Mouse (Mus musculus): ENCODE results near the gene Ptpn1.

Gene Ptpn1

GRCm38 (mm10) chr2:167931985-167932726, at the start of gene Ptpn1:
Gene Ptpn1, plus strand, starts transcription at chr2:167932057.
- DNase-seq (ENCODE audit: low spot score in 2 of 2): peak; percentile 96 to 98

- no peak for DNase-seq (ENCODE audit: low spot score in 2 of 2)
Measured at GRCm38 (mm10) chr2:167886485-167886884, 45.4 kb upstream of the Ptpn1 start.

DNA sequence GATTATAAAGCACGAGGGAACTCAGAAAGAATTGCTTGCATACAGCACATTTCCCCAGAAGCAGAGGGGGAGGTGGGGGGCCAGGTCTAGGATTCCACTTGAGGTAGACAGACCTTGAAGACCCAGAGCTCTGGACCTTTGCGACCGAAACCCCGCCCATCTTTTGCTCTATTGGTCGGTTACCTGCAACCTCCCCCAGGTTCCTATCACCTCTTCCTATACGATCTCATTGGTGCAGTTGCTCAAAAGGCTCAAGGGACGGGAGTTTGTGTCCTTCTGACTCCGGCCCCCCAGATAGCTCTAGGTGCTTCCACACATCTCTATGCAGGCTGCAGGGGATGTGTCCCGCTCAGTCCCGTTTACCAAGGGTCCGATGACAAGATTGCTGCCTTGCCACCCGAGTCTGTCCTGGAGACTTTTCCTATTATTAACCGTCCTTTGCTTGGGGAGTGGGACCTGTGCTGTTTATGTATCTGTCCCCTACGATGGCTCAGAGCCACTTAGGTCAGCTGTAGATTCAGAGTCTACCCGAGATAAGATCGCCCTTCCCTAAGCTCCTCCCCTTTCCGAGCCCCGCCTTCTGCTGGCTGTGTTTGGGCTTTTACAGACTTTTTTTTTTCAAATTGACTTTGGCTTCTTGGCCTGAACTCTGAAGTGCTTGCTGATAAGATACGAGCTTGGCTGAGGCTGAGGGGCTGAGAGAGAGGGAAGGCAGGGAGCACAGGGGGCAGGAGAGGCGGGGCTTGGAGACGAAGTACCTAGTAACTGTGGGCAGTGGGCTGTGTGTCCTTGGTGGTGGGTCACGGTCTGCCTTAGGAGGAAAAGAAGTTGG, 44.1 kb upstream of the Ptpn1 start:
- peak; percentile 75 to 78 for DNase-seq (ENCODE audit: low spot score in 2 of 2)

DNA sequence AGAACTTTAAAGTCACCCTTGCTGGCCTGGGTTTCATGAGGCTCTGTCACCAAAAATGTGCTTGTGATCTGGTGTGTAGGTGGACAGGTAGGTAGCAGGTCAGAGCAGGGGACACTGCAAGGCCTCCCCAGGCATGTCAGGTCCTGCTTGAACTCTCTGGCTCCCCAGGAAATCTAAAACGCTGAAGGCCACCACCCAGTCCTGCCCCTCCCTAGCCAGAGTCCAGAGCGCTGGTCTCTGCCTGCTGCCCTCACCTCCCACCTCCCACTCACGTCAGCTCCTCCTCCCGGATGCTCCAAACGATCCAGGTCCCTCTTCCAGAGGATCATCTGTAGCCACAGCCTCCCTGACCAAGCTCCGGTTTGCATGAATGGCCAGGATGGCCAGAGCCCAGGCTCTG, 43.0 kb upstream of the Ptpn1 start:
- peak; percentile 41 to 62 for DNase-seq (ENCODE audit: low spot score in 2 of 2)

DNA sequence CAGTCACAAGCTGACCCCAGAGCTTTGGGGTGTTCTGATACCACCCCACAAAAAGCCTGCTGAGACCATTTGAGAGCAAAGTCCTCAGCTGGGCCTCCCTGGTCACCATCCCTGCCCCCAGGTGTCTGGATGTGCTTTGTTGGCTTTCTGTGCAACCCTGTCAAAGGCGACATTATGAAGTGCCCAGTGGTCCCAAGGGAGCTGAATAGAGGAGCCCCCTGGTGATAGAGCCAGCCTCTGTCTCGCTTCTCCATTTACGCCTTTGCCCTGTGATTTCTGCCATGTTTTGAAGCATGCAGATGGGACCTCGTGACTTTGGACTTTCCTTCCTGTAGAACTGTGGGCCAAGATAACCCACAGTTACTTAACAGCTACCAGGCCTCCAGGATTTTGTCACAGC, 42.0 kb upstream of the Ptpn1 start:
- DNase-seq (ENCODE audit: low spot score in 2 of 2): no peak

DNA sequence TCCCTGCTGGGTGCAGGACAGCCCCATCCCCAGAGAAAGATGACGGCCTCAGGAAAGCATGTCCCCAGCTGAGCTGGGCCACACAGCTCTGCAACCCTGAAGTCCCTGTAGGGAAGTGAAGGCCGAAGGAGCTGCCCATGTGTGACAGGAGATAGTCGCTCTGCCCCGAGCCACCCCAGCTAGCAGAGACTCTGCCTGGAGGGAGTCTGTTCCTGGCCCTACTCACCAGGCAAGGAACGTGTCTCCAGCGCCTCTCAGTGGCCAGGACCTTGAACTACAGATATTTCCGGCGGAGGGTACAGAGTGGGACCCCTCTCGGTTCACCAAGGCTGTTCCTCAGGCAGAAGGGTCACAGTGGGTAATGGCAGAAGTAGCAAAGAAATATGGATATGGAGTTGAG, 39.9 kb upstream of the Ptpn1 start:
- DNase-seq (ENCODE audit: low spot score in 2 of 2): peak; percentile 60 to 71

- DNase-seq (ENCODE audit: low spot score in 2 of 2): no peak
Measured at GRCm38 (mm10) chr2:167893680-167894079, 38.2 kb upstream of the Ptpn1 start.

- peak; percentile 75 to 86 for DNase-seq (ENCODE audit: low spot score in 2 of 2)
Measured at GRCm38 (mm10) chr2:167894948-167895372, 36.9 kb upstream of the Ptpn1 start.

DNA sequence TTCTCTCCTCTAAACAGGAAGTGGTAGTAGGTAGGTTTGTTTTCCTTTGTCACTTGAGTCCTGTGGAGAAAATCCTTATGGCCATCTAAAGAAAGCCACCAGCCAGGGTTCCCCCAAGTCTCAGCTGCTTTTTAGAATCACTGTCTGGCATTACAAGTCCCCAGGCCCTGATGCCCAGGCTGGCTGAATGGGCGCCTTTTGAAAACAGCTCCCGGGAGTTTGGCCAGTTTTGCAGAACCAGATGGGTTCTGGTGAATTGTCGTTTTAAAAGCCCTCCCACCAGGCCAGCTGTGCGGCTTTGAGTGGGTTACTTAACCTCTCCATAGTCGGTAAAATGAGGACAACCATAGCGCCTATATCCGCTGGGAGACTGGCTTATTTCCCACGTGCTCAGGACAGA, 34.0 kb upstream of the Ptpn1 start:
- DNase-seq (ENCODE audit: low spot score in 2 of 2): no peak

DNA sequence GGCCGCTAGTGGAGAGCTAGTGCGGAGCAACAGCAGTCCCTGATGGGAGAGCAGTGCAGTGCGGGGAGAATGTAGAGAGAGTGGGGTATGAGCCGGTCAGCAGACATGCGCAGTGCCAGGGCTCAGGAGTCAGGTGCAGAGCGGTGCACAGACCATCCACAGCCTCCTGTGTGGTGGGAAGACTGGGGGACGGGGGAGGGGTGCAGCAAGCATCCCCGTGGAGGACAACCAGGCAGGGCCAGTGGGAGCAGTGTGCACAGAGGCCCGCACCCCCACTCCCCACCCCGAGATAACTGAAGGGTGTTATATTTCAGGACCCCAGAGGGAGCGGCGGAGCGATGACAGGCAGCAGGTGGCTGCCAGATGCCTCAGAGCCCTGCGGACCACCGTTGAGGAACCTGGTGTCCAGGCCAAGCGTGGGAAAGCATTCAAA, 31.9 kb upstream of the Ptpn1 start:
- DNase-seq (ENCODE audit: low spot score in 2 of 2): no peak

- no peak for DNase-seq (ENCODE audit: low spot score in 2 of 2)
Measured at GRCm38 (mm10) chr2:167902116-167902703, 29.6 kb upstream of the Ptpn1 start.

- DNase-seq (ENCODE audit: low spot score in 2 of 2): peak in 1 of 2 experiments; percentile 44
Measured at GRCm38 (mm10) chr2:167903242-167903952, 28.5 kb upstream of the Ptpn1 start.

DNA sequence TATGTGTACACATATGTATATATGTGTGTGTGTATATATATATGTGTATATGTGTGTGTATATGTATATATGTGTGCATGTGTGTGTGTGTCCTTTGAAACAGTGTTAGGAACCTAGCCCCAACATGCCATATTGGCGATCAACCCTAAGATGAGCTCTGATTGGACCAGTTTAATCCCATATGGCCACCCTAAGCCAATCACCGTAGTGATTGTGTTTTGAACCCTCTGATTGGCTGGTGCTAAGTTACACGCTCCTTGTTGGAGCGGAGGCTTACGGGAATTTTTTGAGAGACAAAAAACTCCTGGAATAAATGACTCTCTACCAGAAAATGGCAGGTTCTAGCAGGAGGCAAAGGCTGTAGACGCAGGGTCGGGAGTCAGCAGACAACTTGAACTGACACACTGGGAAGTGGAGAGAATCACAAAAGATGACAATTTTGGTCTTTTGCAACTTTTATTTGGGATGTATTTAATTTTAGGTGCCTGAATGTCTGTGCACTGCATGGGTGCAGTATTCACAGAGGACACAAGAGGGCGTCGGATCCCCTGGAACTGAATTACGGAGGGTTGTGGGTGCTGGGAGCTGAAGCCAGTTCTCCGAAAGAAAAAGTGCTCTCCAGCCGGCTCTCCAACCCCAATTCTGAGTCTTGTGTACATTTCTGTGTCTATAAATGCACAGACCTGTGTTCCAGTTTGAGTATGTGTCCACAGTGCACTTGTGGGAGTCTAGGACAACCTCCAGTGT, 27.1 kb upstream of the Ptpn1 start:
- no peak for DNase-seq (ENCODE audit: low spot score in 2 of 2)

- no peak for DNase-seq (ENCODE audit: low spot score in 2 of 2)
Measured at GRCm38 (mm10) chr2:167905561-167905960, 26.3 kb upstream of the Ptpn1 start.

DNA sequence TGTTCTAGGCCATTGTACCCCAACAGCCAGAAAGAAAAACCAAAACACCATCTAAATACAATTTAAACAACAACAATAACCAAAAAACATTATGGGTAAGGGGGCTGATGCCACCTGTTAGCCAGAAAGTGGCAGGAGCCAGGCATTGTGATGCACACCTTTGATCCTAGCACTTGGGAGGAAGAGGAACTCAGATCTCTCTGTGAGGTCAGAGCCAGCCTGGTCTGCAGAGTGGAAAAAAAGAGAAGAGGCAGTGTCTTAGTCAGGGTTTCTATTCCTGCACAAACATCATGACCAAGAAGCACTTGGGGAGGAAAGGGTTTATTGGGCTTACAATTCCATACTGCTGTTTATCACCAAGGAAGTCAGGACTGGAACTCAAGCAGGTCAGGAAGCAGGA, 25.1 kb upstream of the Ptpn1 start:
- no peak for DNase-seq (ENCODE audit: low spot score in 2 of 2)

DNA sequence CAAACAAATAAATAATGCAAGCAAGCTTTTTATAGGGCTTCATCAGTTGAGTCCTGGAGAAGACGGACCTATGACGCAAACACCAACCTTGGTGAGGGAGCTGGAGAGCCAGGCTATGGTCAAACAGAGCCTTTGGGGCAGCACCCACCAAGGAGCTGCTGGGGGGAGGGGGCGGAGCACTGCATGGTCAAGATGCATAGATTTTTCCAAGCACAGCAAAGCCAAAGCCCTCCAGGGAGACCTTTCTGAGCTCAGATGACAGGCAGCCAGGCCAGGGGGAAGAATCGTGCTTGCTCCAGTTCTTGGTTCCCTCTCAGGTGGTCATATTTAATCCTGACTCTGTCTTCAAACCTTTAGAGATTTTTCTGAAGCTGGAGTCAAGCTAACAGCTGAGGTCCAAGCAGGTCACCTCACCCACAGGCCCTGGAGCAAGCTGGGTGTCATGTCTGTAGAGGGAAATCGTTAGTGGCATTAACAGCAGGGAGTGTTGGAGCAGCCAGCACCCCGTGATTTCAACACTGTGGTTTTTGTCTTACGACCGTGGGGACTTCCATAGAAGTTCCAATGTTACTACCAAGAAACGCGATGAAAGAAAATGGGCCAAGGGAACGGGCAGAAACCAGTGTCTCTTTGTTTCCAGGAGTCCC, 22.2 kb upstream of the Ptpn1 start:
- no peak for DNase-seq (ENCODE audit: low spot score in 2 of 2)

GRCm38 (mm10) chr2:167910178-167910540, 21.7 kb upstream of the Ptpn1 start:
- DNase-seq (ENCODE audit: low spot score in 2 of 2): no peak

GRCm38 (mm10) chr2:167911511-167911910, 20.3 kb upstream of the Ptpn1 start:
- no peak for DNase-seq (ENCODE audit: low spot score in 2 of 2)

DNA sequence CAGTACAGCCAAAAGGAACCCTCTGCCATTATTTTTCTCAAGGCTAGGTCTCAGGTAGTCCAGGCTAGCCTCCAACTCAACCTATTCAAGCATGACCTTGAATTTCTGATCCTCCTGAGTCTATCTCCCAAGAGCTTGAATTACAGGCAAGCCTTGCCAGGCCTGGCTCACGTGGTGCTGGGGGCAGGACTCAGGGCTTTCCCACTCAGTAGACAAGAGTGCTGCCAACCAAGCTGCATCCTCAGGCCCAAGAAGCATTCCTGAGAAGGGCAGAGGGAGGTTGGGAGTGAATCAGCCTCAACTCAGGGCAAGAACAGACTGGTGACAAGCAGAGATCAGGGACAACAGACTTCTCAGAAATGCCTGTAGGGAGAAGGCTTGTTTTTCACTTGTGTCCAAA, 12.8 kb upstream of the Ptpn1 start:
- peak in 1 of 2 experiments; percentile 59 for DNase-seq (ENCODE audit: low spot score in 2 of 2)

DNA sequence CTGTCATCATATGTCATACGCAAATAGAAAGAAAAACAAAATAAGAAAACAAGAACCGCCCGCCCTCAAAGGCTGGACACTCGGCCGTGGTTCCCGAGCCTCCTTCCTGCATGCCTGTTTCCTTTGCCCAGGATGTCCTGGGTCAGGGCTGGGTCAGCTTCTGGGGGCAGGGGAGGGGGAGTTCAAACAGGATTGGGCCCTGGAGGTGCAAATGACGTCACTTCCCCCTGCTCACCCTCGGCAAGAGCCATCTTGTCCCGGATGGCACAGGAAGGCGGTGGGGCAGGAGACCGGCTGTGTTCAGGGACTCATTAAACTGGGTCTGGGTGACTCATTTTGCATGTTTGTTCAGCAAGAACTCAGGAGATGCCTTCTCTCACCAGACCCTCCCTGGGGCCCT, 11.8 kb upstream of the Ptpn1 start:
- DNase-seq (ENCODE audit: low spot score in 2 of 2): peak in 1 of 2 experiments; percentile 51

Measured in urinary bladder, adult 18-20 months (tissue).